Mouse (Mus musculus) monocyte, adult 2 months (primary cell): Measurements from ENCODE around the gene Hist1h4i.

Source experiments
- DNase-seq, 2 experiments: peaks; one replicate each; pipeline ENCODE4 v3.0.0; 2022; ENCODE audit warnings: low spot score in 2 of 2, low read depth in 1 of 2

Hist1h4i gene

GRCm38 (mm10) chr13:22037415-22037814 lies 3.7 kb downstream of the Hist1h4i start:
- DNase-seq = no peak

- DNase-seq = no peak
These were observed 4.2 kb downstream of the Hist1h4i start for GRCm38 (mm10) chr13:22036986-22037385.

- DNase-seq = no peak
These were observed 4.8 kb downstream of the Hist1h4i start for GRCm38 (mm10) chr13:22036149-22036956.

- DNase-seq = peak; percentile 71 to 72
These were observed 5.7 kb downstream of the Hist1h4i start, which contains the start of the genes Hist1h2ah and Hist1h2bk for GRCm38 (mm10) chr13:22035267-22036148. TSS of gene Hist1h2ah (minus strand) at chr13:22035568. TSS of gene Hist1h2bk (plus strand) at chr13:22035870.

- DNase-seq = no peak
These were observed 6.5 kb downstream of the Hist1h4i start for GRCm38 (mm10) chr13:22034443-22035266.

- no peak for DNase-seq
These were observed 7.3 kb downstream of the Hist1h4i start for GRCm38 (mm10) chr13:22033741-22034442.

GRCm38 (mm10) chr13:22030493-22030892 lies 10.7 kb downstream of the Hist1h4i start:
- no peak for DNase-seq

- no peak for DNase-seq
These were observed 11.2 kb downstream of the Hist1h4i start for GRCm38 (mm10) chr13:22029928-22030327.

- DNase-seq = peak; percentile 89 to 96
These were observed 12.3 kb downstream of the Hist1h4i start for GRCm38 (mm10) chr13:22028673-22029460.

- peak in 1 of 2 experiments; percentile 80 for DNase-seq
These were observed 14.8 kb downstream of the Hist1h4i start for GRCm38 (mm10) chr13:22026058-22027031.

GRCm38 (mm10) chr13:22022241-22022640 lies 18.9 kb downstream of the Hist1h4i start:
- DNase-seq = peak; percentile 64 to 76

- no peak for DNase-seq
These were observed 19.6 kb downstream of the Hist1h4i start for GRCm38 (mm10) chr13:22021581-22021980.

- peak in 1 of 2 experiments; percentile 68 for DNase-seq
These were observed 20.2 kb downstream of the Hist1h4i start for GRCm38 (mm10) chr13:22020901-22021339.

GRCm38 (mm10) chr13:22019934-22020835 lies 21.0 kb downstream of the Hist1h4i start:
- DNase-seq = no peak

- peak; percentile 58 to 80 for DNase-seq
These were observed 25.4 kb downstream of the Hist1h4i start for GRCm38 (mm10) chr13:22015479-22016450.

GRCm38 (mm10) chr13:22014411-22014845 lies 26.7 kb downstream of the Hist1h4i start:
- DNase-seq = no peak
